8 mouse cellular contexts compared by ENCODE assay signal in the genomic region with DNA sequence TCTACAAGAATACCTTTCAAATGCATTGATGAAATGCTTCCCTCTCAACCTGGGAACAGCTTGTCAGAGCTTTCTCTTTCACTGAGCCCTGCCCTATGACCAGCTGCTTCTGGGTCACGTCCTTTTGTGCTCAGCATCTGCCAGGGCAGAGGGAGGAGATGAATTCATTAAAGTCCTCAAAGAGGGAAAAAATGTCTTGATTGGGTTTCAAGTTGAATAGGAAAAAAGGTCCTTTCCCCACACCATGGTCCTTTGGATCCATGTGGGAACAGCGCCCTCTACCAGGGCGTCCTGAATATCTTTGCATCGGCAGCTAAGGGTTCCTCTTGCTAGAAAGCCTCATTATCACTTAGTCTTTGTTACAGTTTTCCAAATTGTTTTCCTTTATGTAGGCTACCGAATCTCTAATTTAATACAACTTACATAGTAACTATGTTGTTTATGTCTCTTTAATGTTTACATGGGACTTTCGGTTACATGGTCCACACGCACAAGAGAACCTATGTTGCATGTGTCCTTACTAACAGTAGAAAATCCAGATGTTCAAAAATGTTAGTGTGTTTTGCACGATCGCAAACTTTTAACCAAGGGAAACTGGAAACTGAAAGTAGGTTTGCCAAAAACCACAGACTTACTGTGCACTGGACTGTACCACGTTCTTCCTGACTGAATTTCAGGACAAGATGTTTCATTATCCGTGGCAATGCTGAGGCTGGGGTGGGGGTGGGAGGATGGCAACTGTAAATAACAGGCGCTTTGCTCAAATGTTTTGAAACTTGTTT.
DNase-seq lines count a peak whose midpoint lies in the region; ATAC-seq and TF ChIP-seq lines count a peak whose summit lies in the region.

No protein-coding gene starts in this region.

- no peaks in the 10 kb centered on the region for H3K27me3 ChIP-seq in forebrain, embryonic 14.5 days (replicated peaks; ENCODE audit: control insufficient read depth, insufficient read depth, low read length)
- H3K27me3 ChIP-seq in kidney, postnatal 0 days (ENCODE audit: insufficient read depth, low read length) = no peaks in the 10 kb centered on the region
- no peaks in the 10 kb centered on the region for H3K27me3 ChIP-seq in testis, adult 2 months (ENCODE audit: control insufficient read depth, insufficient read depth, low read length)

- H3K9ac ChIP-seq in forebrain, embryonic 14.5 days (ENCODE audit: low read length) = no peak overlapping the region
- H3K9ac ChIP-seq in kidney, postnatal 0 days (ENCODE audit: low read depth, low read length) = no peak overlapping the region

- H3K9me3 ChIP-seq in forebrain, embryonic 14.5 days (replicated peaks; ENCODE audit: control insufficient read depth, low read length) = no peaks in the 10 kb centered on the region
- no peaks in the 10 kb centered on the region for H3K9me3 ChIP-seq in kidney, postnatal 0 days (replicated peaks; ENCODE audit: low read length)

- H3K36me3 ChIP-seq in forebrain, embryonic 14.5 days (ENCODE audit: control insufficient read depth, insufficient read depth, low read length) = no peaks in the 10 kb centered on the region
- H3K36me3 ChIP-seq in kidney, postnatal 0 days (ENCODE audit: insufficient read depth, low read length) = no peaks in the 10 kb centered on the region
- H3K36me3 ChIP-seq in testis, adult 2 months (ENCODE audit: control insufficient read depth, insufficient read depth, low read length) = no peaks in the 10 kb centered on the region

- no peaks in the 10 kb centered on the region for H3K4me1 ChIP-seq in forebrain, embryonic 14.5 days (ENCODE audit: control insufficient read depth, insufficient read depth, low read length)
- H3K4me1 ChIP-seq in kidney, postnatal 0 days (replicated peaks; ENCODE audit: insufficient read depth, low read length) = no peaks in the 10 kb centered on the region
- peaks cover under 1% of the 10 kb centered on the region; the same call in 1 of the 2 replicates for H3K4me1 ChIP-seq in testis, adult 2 months (ENCODE audit: control insufficient read depth, insufficient read depth, low read length)

- peak; percentile 22 for DNase-seq in gastrocnemius, adult 18-20 months (ENCODE audit: low spot score)
- no peak for DNase-seq in gastrocnemius, postnatal 25 days
- peak; percentile 86 for DNase-seq in 416B (ENCODE audit: low read depth)
- peak; percentile 45 to 57 for DNase-seq in adrenal gland, postnatal 36 days
- DNase-seq in forebrain, embryonic 14.5 days (ENCODE audit: low spot score) = peak; percentile 69
- DNase-seq in kidney, postnatal 0 days (ENCODE audit: low spot score) = peak; percentile 75
- peak; percentile 41 for DNase-seq in lung, postnatal 14 days

- TF ChIP-seq POLR2A in testis, adult 2 months (IDR thresholded peaks at IDR 0.05; ENCODE audit: control insufficient read depth, low read depth, low read length) = no peak

- WGBS in forebrain, embryonic 14.5 days = 48% methylated on average over 12 of the region's 12 CpGs
- 36% methylated on average over 12 of the region's 12 CpGs for WGBS in kidney, postnatal 0 days

- no peak overlapping the region for H3K27ac ChIP-seq in forebrain, embryonic 14.5 days (ENCODE audit: low read depth, low read length)
- no peak overlapping the region for H3K27ac ChIP-seq in kidney, postnatal 0 days
- no peak overlapping the region for H3K27ac ChIP-seq in testis, adult 2 months (ENCODE audit: control insufficient read depth, insufficient read depth, low read depth, low read length)

- no peak overlapping the region for H3K4me3 ChIP-seq in forebrain, embryonic 14.5 days (ENCODE audit: low read depth, low read length)
- no peak overlapping the region for H3K4me3 ChIP-seq in kidney, postnatal 0 days (replicated peaks; ENCODE audit: low read depth, low read length)
- H3K4me3 ChIP-seq in testis, adult 2 months (ENCODE audit: control insufficient read depth, low read depth, low read length) = no peak overlapping the region

- H3K4me2 ChIP-seq in forebrain, embryonic 14.5 days (ENCODE audit: low read length) = no peak overlapping the region
- peak overlapping the region; percentile 30 for H3K4me2 ChIP-seq in kidney, postnatal 0 days (ENCODE audit: low read length)

- peak; percentile 42; the same call in 1 of the 2 replicates for ATAC-seq in forebrain, embryonic 14.5 days
- 0 out of 2 replicates have a peak, but pooled peaks have one; percentile 46 for ATAC-seq in kidney, postnatal 0 days (replicated peaks; ENCODE audit: low FRiP score, low read depth)

- TF ChIP-seq CTCF in kidney, postnatal 0 days (IDR thresholded peaks at IDR 0.05; ENCODE audit: low read depth) = peak; percentile 82
- TF ChIP-seq CTCF in testis, adult 2 months (IDR thresholded peaks at IDR 0.05; ENCODE audit: control insufficient read depth, insufficient read depth, insufficient replicate concordance, low read depth, low read length) = peak; percentile 18; the same call in 1 of the 2 replicates
